Mouse (Mus musculus) midbrain, embryonic 10.5 days (tissue): ENCODE results near the gene 1700020N01Rik. TPM values are rescaled to one million over a fixed set of nuclear protein-coding genes. Genes with fewer than 3 reads are reported as not detected.

Source experiments
- DNase-seq: peaks from one replicate; pipeline ENCODE4 v3.0.0-alpha.2; 2017; ENCODE audit warnings: low spot score
- H3K27ac ChIP-seq: fragments of 300-500 bp; sonication (generic); replicated peaks from 2 replicates; pipeline ENCODE4 v1.5.1; 2016; ENCODE audit warnings: mild to moderate bottlenecking
- H3K27me3 ChIP-seq: fragments of 300-500 bp; sonication (generic); 2 replicates; pipeline ENCODE4 v1.6.1; 2016; ENCODE audit warnings: low read depth, mild to moderate bottlenecking; ENCODE audit not compliant: poor library complexity, severe bottlenecking
- H3K36me3 ChIP-seq: fragments of 300-500 bp; sonication (generic); 2 replicates; pipeline ENCODE4 v1.6.1; 2016; ENCODE audit warnings: mild to moderate bottlenecking, moderate library complexity
- H3K4me1 ChIP-seq: fragments of 300-500 bp; sonication (generic); 2 replicates; pipeline ENCODE4 v1.6.1; 2016
- H3K4me3 ChIP-seq: fragments of 300-500 bp; sonication (generic); 2 replicates; pipeline ENCODE4 v1.5.1; 2016; ENCODE audit warnings: mild to moderate bottlenecking, moderate library complexity
- H3K9me3 ChIP-seq: fragments of 300-500 bp; sonication (generic); replicated peaks from 2 replicates; pipeline ENCODE4 v1.6.1; 2016; ENCODE audit warnings: mild to moderate bottlenecking
- WGBS: fragments of 180-500 bp; shearing (Covaris S2); methylation state at CpG from one replicate; pipeline ENCODE4 v1.1.7; 2016; 5-methylcytosine and 5-hydroxymethylcytosine counted together
- polyA plus RNA-seq: library from polyadenylated mRNA; unstranded; fragments of >200 nt; fragmentation: Nextera tagmentation; extraction: Ambion mirVana; gene quantifications from 2 replicates; pipeline ENCODE4 v1.2.1, GENCODE M21; 2016

The 1700020N01Rik gene
- polyA plus RNA-seq, 1 experiment from 2014 or later, result not detected

DNA sequence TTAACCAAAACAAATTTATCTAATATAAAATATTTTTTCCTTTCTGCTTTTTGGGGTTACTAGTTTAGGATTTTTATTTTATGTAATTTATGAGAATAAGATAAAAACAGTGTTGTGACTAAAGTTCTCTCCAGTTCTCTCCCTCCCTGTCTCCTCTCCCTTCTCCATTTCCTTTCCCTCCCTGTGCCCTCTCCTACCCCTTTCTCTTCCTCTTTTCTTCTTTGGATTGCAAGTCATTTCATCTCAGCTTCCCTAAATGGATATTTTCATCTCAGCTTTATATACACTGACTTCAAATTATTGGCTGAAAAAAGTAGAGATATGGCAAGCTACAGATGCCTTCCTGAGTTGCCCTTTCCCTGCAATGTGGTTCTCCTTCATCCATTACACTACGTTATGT is 26.9 kb upstream of the 1700020N01Rik start:
- Histone ChIP-seq H3K9me3 (no peaks in the 10 kb centered on the region), H3K27ac (no peak overlapping the region), H3K36me3 (no peaks in the 10 kb centered on the region), H3K4me1 (no peaks in the 10 kb centered on the region), H3K4me3 (no peak overlapping the region), H3K27me3 (no peaks in the 10 kb centered on the region)
- DNase-seq, result no peak
- WGBS, result 96% methylated on average over 1 of the region's 1 CpGs

DNA sequence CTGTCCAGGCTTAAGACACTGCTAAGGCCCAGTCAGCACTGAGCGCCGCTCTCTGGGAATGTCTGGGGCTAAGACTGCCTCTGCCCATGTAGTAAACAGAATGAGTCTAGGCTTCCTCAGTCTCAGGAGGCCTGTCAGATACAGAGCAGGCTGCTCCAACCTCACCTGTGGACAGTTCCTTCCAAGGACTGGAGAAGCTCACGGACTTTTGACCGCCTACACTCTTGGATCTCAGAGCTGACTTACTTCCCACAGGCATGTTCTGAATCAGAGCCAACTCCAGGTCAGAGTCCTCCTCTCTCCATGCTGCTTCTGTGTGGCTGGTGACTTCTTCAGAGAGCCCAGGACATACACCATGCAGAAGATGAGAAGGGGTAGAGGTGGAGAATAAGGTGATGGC is 21.3 kb upstream of the 1700020N01Rik start:
- H3K4me1 ChIP-seq, result no peaks in the 10 kb centered on the region
- no peaks in the 10 kb centered on the region for H3K36me3 ChIP-seq
- no peaks in the 10 kb centered on the region for H3K9me3 ChIP-seq
- no peak overlapping the region for H3K4me3 ChIP-seq
- 91% methylated on average over 4 of the region's 4 CpGs for WGBS
- DNase-seq, result no peak
- no peak overlapping the region for H3K27ac ChIP-seq
- H3K27me3 ChIP-seq, result no peaks in the 10 kb centered on the region

GRCm38 (mm10) chr10:21573713-21574112 is 19.2 kb upstream of the 1700020N01Rik start:
- Histone ChIP-seq H3K27ac (no peak overlapping the region), H3K27me3 (no peaks in the 10 kb centered on the region), H3K4me1 (no peaks in the 10 kb centered on the region), H3K9me3 (no peaks in the 10 kb centered on the region), H3K36me3 (no peaks in the 10 kb centered on the region), H3K4me3 (no peak overlapping the region)
- DNase-seq, result no peak
- WGBS, result 88% methylated on average over 4 of the region's 4 CpGs

- Histone ChIP-seq H3K27me3 (no peaks in the 10 kb centered on the region), H3K4me1 (no peaks in the 10 kb centered on the region), H3K36me3 (no peaks in the 10 kb centered on the region), H3K9me3 (no peaks in the 10 kb centered on the region), H3K27ac (no peak overlapping the region), H3K4me3 (no peak overlapping the region)
- 87% methylated on average over 11 of the region's 11 CpGs for WGBS
- DNase-seq, result no peak
These were observed 17.1 kb upstream of the 1700020N01Rik start for GRCm38 (mm10) chr10:21575806-21576378.

DNA sequence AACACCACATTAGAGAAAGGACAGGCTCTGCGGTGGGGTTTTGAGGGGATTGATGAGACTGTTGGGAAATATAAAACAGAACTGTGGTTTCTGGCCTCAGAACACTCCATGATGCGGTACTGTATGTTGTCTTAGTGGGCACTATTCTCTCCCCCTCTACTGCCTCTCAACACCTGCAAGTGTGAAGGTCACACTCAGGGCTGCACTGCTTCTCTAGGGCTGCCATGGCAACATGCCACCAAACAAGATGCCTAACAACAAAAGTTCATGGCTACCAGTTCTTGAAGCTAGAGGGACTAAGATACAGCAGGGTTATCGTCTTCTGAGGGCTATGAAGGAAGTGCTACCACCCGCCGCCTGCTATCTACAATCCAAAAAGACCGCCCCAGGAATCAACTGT is 15.1 kb upstream of the 1700020N01Rik start:
- no peaks in the 10 kb centered on the region for H3K27me3 ChIP-seq
- WGBS, result 95% methylated on average over 6 of the region's 6 CpGs
- H3K4me1 ChIP-seq, result no peaks in the 10 kb centered on the region
- no peaks in the 10 kb centered on the region for H3K9me3 ChIP-seq
- H3K27ac ChIP-seq, result no peak overlapping the region
- DNase-seq, result no peak
- H3K4me3 ChIP-seq, result no peak overlapping the region
- H3K36me3 ChIP-seq, result no peaks in the 10 kb centered on the region

- DNase-seq, result no peak
- Histone ChIP-seq H3K4me1 (no peaks in the 10 kb centered on the region), H3K27me3 (no peaks in the 10 kb centered on the region), H3K4me3 (no peak overlapping the region), H3K9me3 (no peaks in the 10 kb centered on the region), H3K27ac (no peak overlapping the region), H3K36me3 (no peaks in the 10 kb centered on the region)
- WGBS, result 89% methylated on average over 1 of the region's 1 CpGs
These were observed 11.4 kb upstream of the 1700020N01Rik start for GRCm38 (mm10) chr10:21581546-21581945.

- DNase-seq, result no peak
- no peaks in the 10 kb centered on the region for H3K9me3 ChIP-seq
- 82% methylated on average over 2 of the region's 2 CpGs for WGBS
- H3K36me3 ChIP-seq, result no peaks in the 10 kb centered on the region
- H3K27ac ChIP-seq, result no peak overlapping the region
- no peaks in the 10 kb centered on the region for H3K4me1 ChIP-seq
- no peaks in the 10 kb centered on the region for H3K27me3 ChIP-seq
- H3K4me3 ChIP-seq, result no peak overlapping the region
These were observed 5.9 kb upstream of the 1700020N01Rik start for GRCm38 (mm10) chr10:21587041-21587440.

GRCm38 (mm10) chr10:21588007-21588852 is 4.7 kb upstream of the 1700020N01Rik start:
- Histone ChIP-seq H3K36me3 (no peaks in the 10 kb centered on the region), H3K9me3 (no peaks in the 10 kb centered on the region), H3K27me3 (no peaks in the 10 kb centered on the region), H3K4me3 (no peak overlapping the region), H3K4me1 (no peaks in the 10 kb centered on the region), H3K27ac (no peak overlapping the region)
- DNase-seq, result no peak
- 80% methylated on average over 4 of the region's 4 CpGs for WGBS

- peaks cover 12% of the 10 kb centered on the region for H3K4me1 ChIP-seq
- no peaks in the 10 kb centered on the region for H3K9me3 ChIP-seq
- H3K4me3 ChIP-seq, result no peak overlapping the region
- 49% methylated on average over 5 of the region's 5 CpGs for WGBS
- no peak overlapping the region for H3K27ac ChIP-seq
- no peaks in the 10 kb centered on the region for H3K27me3 ChIP-seq
- no peaks in the 10 kb centered on the region for H3K36me3 ChIP-seq
- peak; percentile 69 for DNase-seq
These were observed 8.0 kb downstream of the 1700020N01Rik start for GRCm38 (mm10) chr10:21600931-21601330.

DNA sequence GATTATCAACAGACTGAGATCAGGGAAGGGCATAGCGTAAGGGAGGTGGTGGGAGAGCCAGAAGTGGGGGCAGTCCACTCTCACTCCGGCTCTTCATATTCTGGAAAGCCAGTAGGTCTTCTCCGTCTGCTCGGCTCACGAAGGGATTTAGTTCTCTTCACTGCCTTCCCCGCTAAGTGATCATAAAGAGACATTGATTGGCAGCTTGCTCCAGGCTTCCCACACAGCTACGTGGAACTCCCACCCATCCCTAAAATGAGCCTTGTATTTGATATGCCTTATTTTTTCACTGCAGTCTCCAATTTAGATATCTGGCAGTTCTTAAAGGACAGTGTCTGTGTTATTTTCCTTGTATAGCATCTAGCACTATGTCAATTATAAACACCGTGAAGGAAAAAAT is 11.5 kb downstream of the 1700020N01Rik start:
- DNase-seq, result no peak
- no peaks in the 10 kb centered on the region for H3K36me3 ChIP-seq
- no peak overlapping the region for H3K27ac ChIP-seq
- H3K4me1 ChIP-seq, result peaks cover 14% of the 10 kb centered on the region
- H3K9me3 ChIP-seq, result no peaks in the 10 kb centered on the region
- no peaks in the 10 kb centered on the region for H3K27me3 ChIP-seq
- H3K4me3 ChIP-seq, result no peak overlapping the region
- WGBS, result 87% methylated on average over 8 of the region's 8 CpGs

- no peaks in the 10 kb centered on the region for H3K36me3 ChIP-seq
- no peak for DNase-seq
- H3K4me3 ChIP-seq, result no peak overlapping the region
- 73% methylated on average over 4 of the region's 4 CpGs for WGBS
- H3K9me3 ChIP-seq, result no peaks in the 10 kb centered on the region
- no peaks in the 10 kb centered on the region for H3K27me3 ChIP-seq
- peaks cover 17% of the 10 kb centered on the region for H3K4me1 ChIP-seq
- H3K27ac ChIP-seq, result no peak overlapping the region
These were observed 12.1 kb downstream of the 1700020N01Rik start for GRCm38 (mm10) chr10:21605011-21605571.

DNA sequence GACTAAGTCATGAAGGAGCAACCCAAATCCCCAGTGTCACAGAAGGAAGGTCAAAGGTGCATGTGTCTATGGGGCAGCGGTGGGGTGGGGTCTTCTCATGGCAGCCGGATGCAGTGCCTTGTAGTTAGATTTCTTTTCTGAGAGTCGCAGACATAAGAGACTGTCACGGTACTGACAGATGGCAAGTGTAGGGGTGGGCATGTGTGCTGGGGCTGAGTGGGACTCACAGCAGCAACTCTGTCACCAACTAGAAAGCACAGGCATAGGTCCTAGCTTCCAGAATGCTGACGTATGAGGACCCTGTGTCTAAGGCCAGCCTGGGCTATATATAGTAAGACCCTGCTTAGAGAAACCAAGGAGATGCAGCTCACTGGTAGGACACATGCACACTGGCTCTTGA is 12.7 kb downstream of the 1700020N01Rik start:
- Histone ChIP-seq H3K36me3 (no peaks in the 10 kb centered on the region), H3K4me3 (no peak overlapping the region), H3K27me3 (no peaks in the 10 kb centered on the region), H3K9me3 (no peaks in the 10 kb centered on the region), H3K27ac (no peak overlapping the region), H3K4me1 (peaks cover 17% of the 10 kb centered on the region)
- DNase-seq, result no peak
- 73% methylated on average over 5 of the region's 5 CpGs for WGBS

DNA sequence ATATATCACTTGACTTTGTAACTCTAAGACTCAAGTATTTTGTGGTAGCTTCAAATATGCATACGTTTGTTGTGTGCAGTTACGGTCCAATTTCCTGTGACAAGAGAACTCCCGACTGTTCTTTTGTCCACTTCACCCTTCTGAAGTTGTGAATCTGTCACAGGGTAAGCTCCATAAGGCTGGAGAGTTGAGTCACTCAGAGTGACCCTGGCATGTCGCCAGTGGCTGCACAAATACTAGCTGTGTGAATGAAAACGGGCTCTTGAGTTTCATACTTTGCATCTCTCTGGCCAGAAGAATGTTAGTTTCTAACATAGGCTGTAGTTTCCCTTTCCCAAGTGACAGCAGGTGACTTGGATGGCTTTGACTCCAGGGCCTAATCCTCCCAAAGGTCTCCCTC is 14.0 kb downstream of the 1700020N01Rik start:
- 78% methylated on average over 5 of the region's 5 CpGs for WGBS
- no peak for DNase-seq
- Histone ChIP-seq H3K4me1 (peaks cover 17% of the 10 kb centered on the region), H3K27ac (no peak overlapping the region), H3K9me3 (no peaks in the 10 kb centered on the region), H3K27me3 (no peaks in the 10 kb centered on the region), H3K36me3 (no peaks in the 10 kb centered on the region), H3K4me3 (no peak overlapping the region)
